Mouse (Mus musculus) hindbrain, embryonic 11.5 days (tissue): ENCODE data around the gene Adamtsl2. TPM values are rescaled to one million over a fixed set of nuclear protein-coding genes. Genes with fewer than 3 reads are reported as not detected.

Source experiments
- ATAC-seq: fragments of 200-750 bp; cut with Nextera tagmentation; 2 replicates; pipeline ENCODE4 v1.8.0; 2017; ENCODE audit warnings: mild to moderate bottlenecking, moderate TSS enrichment, moderate library complexity; ENCODE audit not compliant: low FRiP score
- DNase-seq: peaks from one replicate; pipeline ENCODE4 v3.0.0-alpha.2; 2015; ENCODE audit warnings: low spot score
- H3K27ac ChIP-seq: fragments of 300-500 bp; sonication (generic); 2 replicates; pipeline ENCODE4 v1.5.1; 2014; ENCODE audit warnings: mild to moderate bottlenecking, low read depth, low read length
- H3K27me3 ChIP-seq: fragments of 300-500 bp; sonication (generic); 2 replicates; pipeline ENCODE4 v1.6.1; 2014; ENCODE audit warnings: mild to moderate bottlenecking, low read length, moderate library complexity, mixed read lengths; ENCODE audit not compliant: control insufficient read depth, insufficient read depth
- H3K36me3 ChIP-seq: fragments of 300-500 bp; sonication (generic); 2 replicates; pipeline ENCODE4 v1.6.1; 2014; ENCODE audit warnings: mild to moderate bottlenecking, low read length, moderate library complexity, mixed read lengths; ENCODE audit not compliant: control insufficient read depth, insufficient read depth
- H3K4me1 ChIP-seq: fragments of 300-500 bp; sonication (generic); replicated peaks from 2 replicates; pipeline ENCODE4 v1.6.1; 2014; ENCODE audit warnings: low read length, mixed read lengths; ENCODE audit not compliant: control insufficient read depth, insufficient read depth
- H3K4me2 ChIP-seq: fragments of 300-500 bp; sonication (generic); replicated peaks from 2 replicates; pipeline ENCODE4 v1.6.1; 2014; ENCODE audit warnings: mild to moderate bottlenecking, low read depth, low read length
- H3K4me3 ChIP-seq: fragments of 300-500 bp; sonication (generic); 2 replicates; pipeline ENCODE4 v1.5.1; 2014; ENCODE audit warnings: low read depth, low read length
- H3K9ac ChIP-seq: fragments of 300-500 bp; sonication (generic); 2 replicates; pipeline ENCODE4 v1.6.1; 2014; ENCODE audit warnings: low read depth, low read length
- H3K9me3 ChIP-seq: fragments of 300-500 bp; sonication (generic); 2 replicates; pipeline ENCODE4 v1.6.1; 2016; ENCODE audit warnings: low read length; ENCODE audit not compliant: control insufficient read depth
- WGBS: fragments of 180-500 bp; shearing (Covaris S2); extraction: QIAGEN DNeasy Blood & Tissue Kit; methylation state at CpG from one replicate; pipeline ENCODE4 v1.1.7; 2014; 5-methylcytosine and 5-hydroxymethylcytosine counted together
- polyA plus RNA-seq: library from polyadenylated mRNA; unstranded; fragments of >200 nt; fragmentation: Nextera tagmentation; extraction: Ambion mirVana; gene quantifications from 2 replicates; pipeline ENCODE4 v1.2.1, GENCODE M21; 2014

Adamtsl2 gene
- polyA plus RNA-seq, 1 experiment from 2014 or later = 5.6 TPM

GRCm38 (mm10) chr2:27096341-27096981, 17.3 kb downstream of the Adamtsl2 start:
- Histone ChIP-seq H3K27ac (no peak overlapping the region), H3K4me1 (no peaks in the 10 kb centered on the region), H3K4me2 (no peak overlapping the region), H3K9ac (no peak overlapping the region), H3K36me3 (no peaks in the 10 kb centered on the region), H3K9me3 (no peaks in the 10 kb centered on the region), H3K27me3 (no peaks in the 10 kb centered on the region), H3K4me3 (no peak overlapping the region)
- no peak for ATAC-seq
- WGBS = 77% methylated on average over 13 of the region's 13 CpGs
- no peak for DNase-seq

- no peak overlapping the region for H3K4me3 ChIP-seq
- 0 out of 2 replicates have a peak overlapping the region, but pooled peaks have one; percentile 17 for H3K27ac ChIP-seq
- H3K4me2 ChIP-seq = no peak overlapping the region
- no peak overlapping the region for H3K9ac ChIP-seq
- H3K4me1 ChIP-seq = no peaks in the 10 kb centered on the region
- 66% methylated on average over 6 of the region's 6 CpGs for WGBS
- DNase-seq (no peak), ATAC-seq (no peak)
- H3K27me3 ChIP-seq = no peaks in the 10 kb centered on the region
- no peaks in the 10 kb centered on the region for H3K36me3 ChIP-seq
- no peaks in the 10 kb centered on the region for H3K9me3 ChIP-seq
Observed at GRCm38 (mm10) chr2:27097241-27097656, 18.1 kb downstream of the Adamtsl2 start.

GRCm38 (mm10) chr2:27097776-27098175, 18.6 kb downstream of the Adamtsl2 start:
- Histone ChIP-seq H3K4me3 (no peak overlapping the region), H3K9me3 (no peaks in the 10 kb centered on the region), H3K4me1 (no peaks in the 10 kb centered on the region), H3K27ac (no peak overlapping the region), H3K4me2 (no peak overlapping the region), H3K36me3 (no peaks in the 10 kb centered on the region), H3K27me3 (no peaks in the 10 kb centered on the region), H3K9ac (no peak overlapping the region)
- DNase-seq (peak; percentile 44), ATAC-seq (no peak)
- WGBS = 34% methylated on average over 6 of the region's 6 CpGs

- no peaks in the 10 kb centered on the region for H3K36me3 ChIP-seq
- H3K9me3 ChIP-seq = no peaks in the 10 kb centered on the region
- no peak overlapping the region for H3K4me2 ChIP-seq
- DNase-seq = no peak
- no peak overlapping the region for H3K4me3 ChIP-seq
- no peak overlapping the region for H3K9ac ChIP-seq
- ATAC-seq = no peak
- 0 out of 2 replicates have a peak overlapping the region, but pooled peaks have one; percentile 14 for H3K27ac ChIP-seq
- H3K27me3 ChIP-seq = no peaks in the 10 kb centered on the region
- WGBS = 73% methylated on average over 7 of the region's 7 CpGs
- 0 out of 2 replicates have a peak, but pooled peaks cover 3% of the 10 kb centered on the region for H3K4me1 ChIP-seq
Observed at GRCm38 (mm10) chr2:27103554-27103953, 24.4 kb downstream of the Adamtsl2 start.

- no peak for DNase-seq
Observed at GRCm38 (mm10) chr2:27106816-27107215, 27.6 kb downstream of the Adamtsl2 start.

GRCm38 (mm10) chr2:27108144-27108543, 29.0 kb downstream of the Adamtsl2 start:
- Histone ChIP-seq H3K4me2 (no peak overlapping the region), H3K27ac (no peak overlapping the region), H3K9me3 (no peaks in the 10 kb centered on the region), H3K9ac (no peak overlapping the region), H3K4me1 (0 out of 2 replicates have a peak, but pooled peaks cover 3% of the 10 kb centered on the region), H3K4me3 (no peak overlapping the region), H3K27me3 (0 out of 2 replicates have a peak, but pooled peaks cover 2% of the 10 kb centered on the region), H3K36me3 (no peaks in the 10 kb centered on the region)
- WGBS = 78% methylated on average over 2 of the region's 2 CpGs
- no peak for DNase-seq
- no peak for ATAC-seq

More at GRCm38 (mm10) chr2:27106816-27107215, 27.6 kb downstream of the Adamtsl2 start:
- Histone ChIP-seq H3K27ac (no peak overlapping the region; the same call in 1 of the 2 replicates), H3K9ac (no peak overlapping the region), H3K27me3 (0 out of 2 replicates have a peak, but pooled peaks cover 2% of the 10 kb centered on the region), H3K36me3 (no peaks in the 10 kb centered on the region), H3K4me1 (0 out of 2 replicates have a peak, but pooled peaks cover 3% of the 10 kb centered on the region), H3K4me3 (no peak overlapping the region), H3K9me3 (no peaks in the 10 kb centered on the region), H3K4me2 (no peak overlapping the region)
- WGBS = 57% methylated on average over 3 of the region's 3 CpGs
- ATAC-seq = no peak

- ATAC-seq (no peak), DNase-seq (no peak)
- H3K4me3 ChIP-seq = no peak overlapping the region
- no peak overlapping the region for H3K4me2 ChIP-seq
- 86% methylated on average over 5 of the region's 5 CpGs for WGBS
- H3K9ac ChIP-seq = no peak overlapping the region
- 0 out of 2 replicates have a peak, but pooled peaks cover 2% of the 10 kb centered on the region for H3K27me3 ChIP-seq
- H3K27ac ChIP-seq = no peak overlapping the region
- 0 out of 2 replicates have a peak, but pooled peaks cover 3% of the 10 kb centered on the region for H3K4me1 ChIP-seq
- H3K9me3 ChIP-seq = no peaks in the 10 kb centered on the region
- no peaks in the 10 kb centered on the region for H3K36me3 ChIP-seq
Observed at GRCm38 (mm10) chr2:27109052-27109451, 29.9 kb downstream of the Adamtsl2 start.

- ATAC-seq = no peak
- no peak overlapping the region for H3K9ac ChIP-seq
- no peak overlapping the region for H3K4me2 ChIP-seq
- 0 out of 2 replicates have a peak, but pooled peaks cover 2% of the 10 kb centered on the region for H3K27me3 ChIP-seq
- H3K27ac ChIP-seq = no peak overlapping the region
- no peak overlapping the region for H3K4me3 ChIP-seq
- no peaks in the 10 kb centered on the region for H3K4me1 ChIP-seq
- 71% methylated on average over 20 of the region's 20 CpGs for WGBS
- DNase-seq = no peak
- H3K9me3 ChIP-seq = no peaks in the 10 kb centered on the region
- H3K36me3 ChIP-seq = no peaks in the 10 kb centered on the region
Observed at GRCm38 (mm10) chr2:27112585-27112984, 33.4 kb downstream of the Adamtsl2 start.

- H3K9me3 ChIP-seq = no peaks in the 10 kb centered on the region
- 0 out of 2 replicates have a peak, but pooled peaks cover 2% of the 10 kb centered on the region for H3K27me3 ChIP-seq
- H3K27ac ChIP-seq = no peak overlapping the region
- no peaks in the 10 kb centered on the region for H3K4me1 ChIP-seq
- ATAC-seq (no peak), DNase-seq (no peak)
- H3K36me3 ChIP-seq = no peaks in the 10 kb centered on the region
- WGBS = 93% methylated on average over 10 of the region's 10 CpGs
- H3K4me2 ChIP-seq = no peak overlapping the region
- no peak overlapping the region for H3K4me3 ChIP-seq
- no peak overlapping the region for H3K9ac ChIP-seq
Observed at GRCm38 (mm10) chr2:27114169-27114568, 35.0 kb downstream of the Adamtsl2 start.
